Mouse (Mus musculus) A20 (cell line): Measurements from ENCODE around the gene Eogt.

ENCODE experiments used
- DNase-seq: peaks from one replicate; pipeline ENCODE4 v3.0.0-alpha.2; 2011; ENCODE audit warnings: low read depth, low spot score

Eogt gene

GRCm38 (mm10) chr6:97106106-97106505 is 42.9 kb downstream of the Eogt start:
- no peak for DNase-seq

- DNase-seq = peak; percentile 7
Measured at GRCm38 (mm10) chr6:97104264-97104852, 44.6 kb downstream of the Eogt start.

- DNase-seq = no peak
Measured at GRCm38 (mm10) chr6:97101958-97102702, 46.9 kb downstream of the Eogt start.

- DNase-seq = no peak
Measured at GRCm38 (mm10) chr6:97101190-97101957, 47.6 kb downstream of the Eogt start.

GRCm38 (mm10) chr6:97082336-97082735 is 66.6 kb downstream of the Eogt start:
- DNase-seq = no peak

GRCm38 (mm10) chr6:97080016-97080415 is 69.0 kb downstream of the Eogt start:
- DNase-seq = no peak

- DNase-seq = no peak
Measured at GRCm38 (mm10) chr6:97060074-97060681, 88.8 kb downstream of the Eogt start, which contains the start of gene Fam19a4. Fam19a4 (minus strand) TSS chr6:97060413.
